Mouse (Mus musculus) urinary bladder, postnatal 4 days (tissue): ENCODE measurements around the gene Cers5.
"Not testable (repeated sequence)": the region's sequence is repeated elsewhere in the genome, so short reads cannot be mapped to it uniquely, and the experiment has no call there.

Source experiments
- DNase-seq, 2 experiments: peaks; one replicate each; pipeline ENCODE4 v3.0.0; 2021 to 2022; ENCODE audit warnings: low spot score in 2 of 2

The Cers5 gene

GRCm38 (mm10) chr15:99787625-99788120 is 15.0 kb upstream of the Cers5 start:
- no peak for DNase-seq

GRCm38 (mm10) chr15:99778677-99779335 is 6.1 kb upstream of the Cers5 start:
- no peak for DNase-seq

- DNase-seq = no peak
Observed at GRCm38 (mm10) chr15:99778148-99778547, 5.5 kb upstream of the Cers5 start.

- no peak for DNase-seq
Observed at GRCm38 (mm10) chr15:99772925-99773324, 240 bp upstream of the Cers5 start.

GRCm38 (mm10) chr15:99772277-99772880 is 306 bp downstream of the Cers5 start:
- DNase-seq = peak; percentile 88 to 89

GRCm38 (mm10) chr15:99771601-99772276 is 946 bp downstream of the Cers5 start:
- no peak for DNase-seq

GRCm38 (mm10) chr15:99771004-99771500 is 1.6 kb downstream of the Cers5 start:
- no peak for DNase-seq

GRCm38 (mm10) chr15:99768761-99769160 is 3.9 kb downstream of the Cers5 start:
- DNase-seq = no peak

GRCm38 (mm10) chr15:99767467-99767866 is 5.2 kb downstream of the Cers5 start:
- DNase-seq = no peak

GRCm38 (mm10) chr15:99754204-99754603 is 18.5 kb downstream of the Cers5 start:
- DNase-seq = no peak

GRCm38 (mm10) chr15:99740229-99740628 is 32.5 kb downstream of the Cers5 start:
- DNase-seq = no peak

GRCm38 (mm10) chr15:99736675-99737074 is 36.0 kb downstream of the Cers5 start:
- no peak for DNase-seq

GRCm38 (mm10) chr15:99735631-99736030 is 37.1 kb downstream of the Cers5 start:
- peak; percentile 100 for DNase-seq

GRCm38 (mm10) chr15:99733186-99733585 is 39.5 kb downstream of the Cers5 start:
- DNase-seq = no peak

- DNase-seq = no peak
Observed at GRCm38 (mm10) chr15:99731678-99732077, 41.0 kb downstream of the Cers5 start.

- DNase-seq = no peak
Observed at GRCm38 (mm10) chr15:99731167-99731566, 41.5 kb downstream of the Cers5 start.

GRCm38 (mm10) chr15:99729056-99729783 is 43.5 kb downstream of the Cers5 start:
- no peak for DNase-seq

GRCm38 (mm10) chr15:99728211-99728610 is 44.5 kb downstream of the Cers5 start:
- DNase-seq = no peak

- DNase-seq = no peak
Observed at GRCm38 (mm10) chr15:99727525-99727924, 45.2 kb downstream of the Cers5 start.

GRCm38 (mm10) chr15:99727039-99727438 is 45.6 kb downstream of the Cers5 start:
- not testable (repeated sequence) for DNase-seq

- DNase-seq = no peak
Observed at GRCm38 (mm10) chr15:99726549-99726948, 46.1 kb downstream of the Cers5 start.
